Mouse (Mus musculus) neural tube, embryonic 12.5 days (tissue): ENCODE measurements at regions not wholly inside any gene's neighbourhood (a gene's known extent, or its start where the extent isn't known, plus 50 kb on each side); places are given as distances from the start of the nearest gene placed in this dataset.

ENCODE experiments used
- ATAC-seq: fragments of 200-750 bp; cut with Nextera tagmentation; 2 replicates; pipeline ENCODE4 v1.8.0; 2017; ENCODE audit warnings: low read depth, mild to moderate bottlenecking, moderate TSS enrichment, moderate library complexity; ENCODE audit not compliant: low FRiP score
- H3K27ac ChIP-seq: fragments of 300-500 bp; sonication (generic); 2 replicates; pipeline ENCODE4 v1.5.1; 2016
- H3K27me3 ChIP-seq: fragments of 300-500 bp; sonication (generic); replicated peaks from 2 replicates; pipeline ENCODE4 v1.6.1; 2016; ENCODE audit warnings: mild to moderate bottlenecking
- H3K36me3 ChIP-seq: fragments of 300-500 bp; sonication (generic); 2 replicates; pipeline ENCODE4 v1.6.1; 2016; ENCODE audit warnings: mild to moderate bottlenecking
- H3K4me1 ChIP-seq: fragments of 300-500 bp; sonication (generic); 2 replicates; pipeline ENCODE4 v1.6.1; 2016
- H3K4me2 ChIP-seq: fragments of 300-500 bp; sonication (generic); replicated peaks from 2 replicates; pipeline ENCODE4 v1.6.1; 2016; ENCODE audit warnings: mild to moderate bottlenecking
- H3K4me3 ChIP-seq: fragments of 300-500 bp; sonication (generic); 2 replicates; pipeline ENCODE4 v1.5.1; 2016
- H3K9ac ChIP-seq: fragments of 300-500 bp; sonication (generic); 2 replicates; pipeline ENCODE4 v1.6.1; 2016; ENCODE audit warnings: mild to moderate bottlenecking
- H3K9me3 ChIP-seq: fragments of 300-500 bp; sonication (generic); 2 replicates; pipeline ENCODE4 v1.6.1; 2016; ENCODE audit warnings: mild to moderate bottlenecking
- WGBS: fragments of 180-500 bp; shearing (Covaris S2); methylation state at CpG from one replicate; pipeline ENCODE4 v1.1.7; 2016; 5-methylcytosine and 5-hydroxymethylcytosine counted together

DNA sequence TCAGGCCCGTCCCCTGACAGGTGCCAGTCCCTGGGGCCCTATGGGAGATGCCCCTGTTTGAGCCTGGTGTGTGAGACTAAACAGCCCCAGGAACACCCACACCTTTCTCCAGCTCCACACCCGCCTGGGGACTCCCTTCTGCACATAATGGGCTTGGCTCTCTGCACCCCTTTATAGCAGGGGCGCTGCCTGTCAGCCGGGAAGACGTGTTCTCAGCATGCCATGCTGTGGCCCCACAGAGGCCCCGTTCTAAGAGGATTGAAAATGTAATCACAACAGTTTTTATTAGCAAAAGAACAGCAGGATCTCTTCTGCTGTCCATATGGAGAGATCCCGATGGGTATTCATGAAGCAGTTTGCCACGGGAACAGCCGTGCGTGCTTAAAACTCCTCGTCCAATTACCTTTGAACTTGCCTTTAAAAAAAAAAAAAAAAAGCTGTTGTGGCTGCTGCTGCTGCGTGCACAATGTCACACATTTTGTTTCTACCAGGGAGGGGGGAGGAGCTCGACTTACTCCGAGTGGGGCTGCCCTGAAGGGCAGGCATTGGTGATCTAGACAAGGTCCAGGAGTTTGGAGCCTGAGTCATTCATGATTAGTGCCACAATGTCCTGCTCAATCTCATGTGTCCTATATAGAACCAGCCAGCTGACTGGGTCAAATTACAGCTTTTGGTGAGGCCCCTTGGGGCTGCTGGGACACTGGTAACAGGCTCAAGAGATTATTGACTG, 119.7 kb downstream of the Rps24 start:
- 18% methylated on average over 14 of the region's 14 CpGs for WGBS

GRCm38 (mm10) chr14:24608356-24608755, 121.4 kb downstream of the Rps24 start:
- H3K36me3 ChIP-seq: no peaks in the 10 kb centered on the region
- 77% methylated on average over 1 of the region's 1 CpGs for WGBS
- peaks cover 6% of the 10 kb centered on the region; the same call in 1 of the 2 replicates for H3K9me3 ChIP-seq
- no peak overlapping the region for H3K9ac ChIP-seq
- H3K4me3 ChIP-seq: no peak overlapping the region
- no peak for ATAC-seq
- peaks cover 18% of the 10 kb centered on the region for H3K4me1 ChIP-seq
- no peaks in the 10 kb centered on the region for H3K27me3 ChIP-seq
- H3K27ac ChIP-seq: no peak overlapping the region
- no peak overlapping the region for H3K4me2 ChIP-seq

More for the DNA sequence above, 119.7 kb downstream of the Rps24 start:
- Histone ChIP-seq H3K4me2 (0 out of 2 replicates have a peak overlapping the region, but pooled peaks have one; percentile 4), H3K36me3 (no peaks in the 10 kb centered on the region), H3K27ac (no peak overlapping the region), H3K27me3 (no peaks in the 10 kb centered on the region), H3K9ac (no peak overlapping the region), H3K4me1 (peaks cover 18% of the 10 kb centered on the region), H3K9me3 (peaks cover 6% of the 10 kb centered on the region; the same call in 1 of the 2 replicates), H3K4me3 (no peak overlapping the region)
- peak; percentile 37; the same call in 1 of the 2 replicates for ATAC-seq

GRCm38 (mm10) chr14:24612254-24612995, 125.5 kb downstream of the Rps24 start:
- no peak overlapping the region for H3K9ac ChIP-seq
- H3K4me3 ChIP-seq: no peak overlapping the region
- peaks cover 24% of the 10 kb centered on the region for H3K4me1 ChIP-seq
- H3K36me3 ChIP-seq: no peaks in the 10 kb centered on the region
- no peaks in the 10 kb centered on the region for H3K27me3 ChIP-seq
- WGBS: 79% methylated on average over 4 of the region's 4 CpGs
- peaks cover 6% of the 10 kb centered on the region; the same call in 1 of the 2 replicates for H3K9me3 ChIP-seq
- no peak for ATAC-seq
- H3K27ac ChIP-seq: no peak overlapping the region
- no peak overlapping the region for H3K4me2 ChIP-seq

DNA sequence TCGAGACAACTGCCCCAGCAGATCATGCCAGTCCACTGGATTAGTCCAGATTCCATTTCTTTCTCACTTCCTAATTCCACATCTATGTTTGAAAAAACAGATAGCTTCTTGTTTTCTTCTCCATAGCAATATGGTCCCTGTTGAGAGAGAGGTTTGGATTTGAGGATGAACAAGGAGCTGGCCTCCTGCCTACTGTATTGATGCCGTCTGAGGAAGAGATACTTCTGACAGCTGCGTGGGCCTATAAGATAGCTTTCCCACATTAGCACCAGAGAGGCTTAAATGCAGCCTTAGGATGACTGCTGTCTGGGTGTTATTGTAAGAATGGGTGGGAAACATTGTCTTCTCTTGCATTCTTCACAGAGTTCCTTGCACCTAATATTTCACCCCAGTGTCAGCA, 128.9 kb downstream of the Rps24 start:
- peak overlapping the region; percentile 11; the same call in 1 of the 2 replicates for H3K27ac ChIP-seq
- no peak overlapping the region for H3K4me2 ChIP-seq
- no peaks in the 10 kb centered on the region; the same call in 1 of the 2 replicates for H3K9me3 ChIP-seq
- H3K9ac ChIP-seq: no peak overlapping the region
- H3K4me1 ChIP-seq: peaks cover 43% of the 10 kb centered on the region
- H3K4me3 ChIP-seq: no peak overlapping the region
- no peak for ATAC-seq
- no peaks in the 10 kb centered on the region for H3K27me3 ChIP-seq
- H3K36me3 ChIP-seq: no peaks in the 10 kb centered on the region
- 86% methylated on average over 3 of the region's 3 CpGs for WGBS

GRCm38 (mm10) chr14:24616306-24617125, 129.6 kb downstream of the Rps24 start:
- Histone ChIP-seq H3K9ac (no peak overlapping the region; the same call in 1 of the 2 replicates), H3K27ac (peak overlapping the region; percentile 96), H3K4me2 (peak overlapping the region; percentile 38), H3K36me3 (no peaks in the 10 kb centered on the region), H3K4me3 (no peak overlapping the region), H3K27me3 (no peaks in the 10 kb centered on the region), H3K9me3 (no peaks in the 10 kb centered on the region), H3K4me1 (peaks cover 43% of the 10 kb centered on the region)
- 30% methylated on average over 10 of the region's 10 CpGs for WGBS
- no peak for ATAC-seq

DNA sequence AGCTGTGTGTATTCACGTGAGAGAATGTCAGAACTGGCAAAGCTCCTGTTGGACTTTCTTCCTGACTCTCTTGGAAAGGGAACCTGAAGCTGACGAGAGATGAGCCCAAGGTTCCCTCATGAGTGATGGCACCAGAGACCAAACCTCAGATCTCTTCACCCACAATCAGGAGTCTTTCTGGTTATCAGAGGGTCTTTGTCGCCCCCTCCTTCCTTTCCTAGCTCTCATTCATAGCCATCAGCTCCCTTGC, 130.1 kb downstream of the Rps24 start:
- H3K4me2 ChIP-seq: peak overlapping the region; percentile 38
- WGBS: 18% methylated on average over 3 of the region's 3 CpGs
- H3K9me3 ChIP-seq: no peaks in the 10 kb centered on the region
- peak; percentile 11 for ATAC-seq
- H3K27ac ChIP-seq: peak overlapping the region; percentile 96
- H3K4me3 ChIP-seq: no peak overlapping the region
- H3K27me3 ChIP-seq: no peaks in the 10 kb centered on the region
- peaks cover 43% of the 10 kb centered on the region for H3K4me1 ChIP-seq
- H3K9ac ChIP-seq: peak overlapping the region; percentile 26; the same call in 1 of the 2 replicates
- H3K36me3 ChIP-seq: no peaks in the 10 kb centered on the region

- Histone ChIP-seq H3K4me1 (peaks cover 43% of the 10 kb centered on the region), H3K9me3 (no peaks in the 10 kb centered on the region), H3K27ac (peak overlapping the region; percentile 96), H3K9ac (peak overlapping the region; percentile 26), H3K4me2 (peak overlapping the region; percentile 38), H3K36me3 (no peaks in the 10 kb centered on the region), H3K27me3 (no peaks in the 10 kb centered on the region), H3K4me3 (no peak overlapping the region)
- peak; percentile 86 for ATAC-seq
- WGBS: 18% methylated on average over 10 of the region's 10 CpGs
Observed at GRCm38 (mm10) chr14:24617393-24617861, 130.5 kb downstream of the Rps24 start.

GRCm38 (mm10) chr14:24618226-24619038, 131.5 kb downstream of the Rps24 start:
- no peaks in the 10 kb centered on the region for H3K9me3 ChIP-seq
- peaks cover 43% of the 10 kb centered on the region for H3K4me1 ChIP-seq
- 25% methylated on average over 16 of the region's 16 CpGs for WGBS
- H3K27me3 ChIP-seq: no peaks in the 10 kb centered on the region
- H3K4me3 ChIP-seq: no peak overlapping the region
- peak; percentile 52 for ATAC-seq
- no peaks in the 10 kb centered on the region for H3K36me3 ChIP-seq
- no peak overlapping the region for H3K9ac ChIP-seq
- peak overlapping the region; percentile 38 for H3K4me2 ChIP-seq
- H3K27ac ChIP-seq: peak overlapping the region; percentile 96

GRCm38 (mm10) chr14:24631994-24632393, 145.1 kb downstream of the Rps24 start:
- H3K9me3 ChIP-seq: peaks cover under 1% of the 10 kb centered on the region; the same call in 1 of the 2 replicates
- H3K27ac ChIP-seq: no peak overlapping the region
- H3K9ac ChIP-seq: no peak overlapping the region
- H3K36me3 ChIP-seq: no peaks in the 10 kb centered on the region
- no peak overlapping the region for H3K4me3 ChIP-seq
- H3K4me1 ChIP-seq: peaks cover 4% of the 10 kb centered on the region; the same call in 1 of the 2 replicates
- WGBS: 84% methylated on average over 1 of the region's 1 CpGs
- H3K27me3 ChIP-seq: no peaks in the 10 kb centered on the region
- ATAC-seq: no peak
- no peak overlapping the region for H3K4me2 ChIP-seq

DNA sequence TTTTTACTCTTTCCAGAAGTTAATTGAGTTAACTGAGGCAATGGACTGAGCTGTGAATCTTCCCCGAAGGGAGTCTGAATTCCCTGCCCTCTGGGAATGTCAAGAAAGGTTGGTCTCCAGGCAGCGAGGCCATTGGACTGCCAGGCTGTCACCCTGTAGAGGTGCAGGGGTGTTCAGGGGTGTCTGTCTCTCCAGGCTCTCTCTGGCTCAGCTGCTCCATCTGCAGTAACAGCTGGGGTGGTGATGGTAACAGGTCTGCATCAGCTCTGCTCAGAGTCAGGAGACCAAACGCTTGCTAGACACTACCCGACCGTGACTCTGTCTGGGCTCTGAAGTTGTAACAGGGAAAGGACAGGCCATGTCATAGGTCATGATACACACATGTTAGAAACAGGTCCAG, 154.9 kb downstream of the Rps24 start:
- Histone ChIP-seq H3K4me2 (no peak overlapping the region), H3K4me3 (no peak overlapping the region), H3K27ac (no peak overlapping the region), H3K27me3 (no peaks in the 10 kb centered on the region), H3K36me3 (no peaks in the 10 kb centered on the region), H3K4me1 (peaks cover 8% of the 10 kb centered on the region), H3K9me3 (no peaks in the 10 kb centered on the region), H3K9ac (no peak overlapping the region)
- ATAC-seq: no peak
- WGBS: 55% methylated on average over 5 of the region's 5 CpGs

GRCm38 (mm10) chr14:24644117-24644808, 157.3 kb downstream of the Rps24 start:
- no peak overlapping the region for H3K4me3 ChIP-seq
- no peaks in the 10 kb centered on the region for H3K27me3 ChIP-seq
- 0 out of 2 replicates have a peak overlapping the region, but pooled peaks have one; percentile 43 for H3K27ac ChIP-seq
- WGBS: 21% methylated on average over 6 of the region's 6 CpGs
- peak; percentile 82 for ATAC-seq
- H3K9ac ChIP-seq: no peak overlapping the region
- no peak overlapping the region for H3K4me2 ChIP-seq
- H3K36me3 ChIP-seq: no peaks in the 10 kb centered on the region
- H3K4me1 ChIP-seq: peaks cover 8% of the 10 kb centered on the region
- no peaks in the 10 kb centered on the region for H3K9me3 ChIP-seq
